Mouse (Mus musculus): Measurements from ENCODE around the gene Trpt1. TPM values are rescaled to one million over a fixed set of nuclear protein-coding genes. Genes with fewer than 3 reads are reported as not detected.

Trpt1 gene
- polyA plus RNA-seq, 1 experiment from 2014 or later = 9.5 TPM

- H3K36me3 ChIP-seq (ENCODE audit: control insufficient read depth, insufficient read depth, low read length) = peaks cover 33% of the 10 kb centered on the region
- H3K4me1 ChIP-seq (ENCODE audit: control insufficient read depth, insufficient read depth, low read length) = peaks cover 39% of the 10 kb centered on the region
- no peak overlapping the region for H3K4me3 ChIP-seq (ENCODE audit: low read length)
- 0 out of 2 replicates have a peak overlapping the region, but pooled peaks have one; percentile 11 for H3K9ac ChIP-seq (ENCODE audit: low read depth, low read length)
- no peak overlapping the region for H3K4me2 ChIP-seq (ENCODE audit: low read depth, low read length)
- WGBS = 45% methylated on average over 9 of the region's 9 CpGs
- no peaks in the 10 kb centered on the region for H3K27me3 ChIP-seq (replicated peaks; ENCODE audit: control insufficient read depth, insufficient read depth, low read length)
- no peaks in the 10 kb centered on the region for H3K9me3 ChIP-seq (ENCODE audit: control insufficient read depth, low read length)
- peak overlapping the region; percentile 27; the same call in 1 of the 2 replicates for H3K27ac ChIP-seq (ENCODE audit: low read length)
- no peak for ATAC-seq
Measured at GRCm38 (mm10) chr19:6954046-6954445, 41.9 kb upstream of the Trpt1 start.

- H3K36me3 ChIP-seq (ENCODE audit: control insufficient read depth, insufficient read depth, low read length) = peaks cover 46% of the 10 kb centered on the region
- ATAC-seq = no peak
Measured at GRCm38 (mm10) chr19:6955424-6955823, 40.5 kb upstream of the Trpt1 start.

GRCm38 (mm10) chr19:6956461-6956860 lies 39.5 kb upstream of the Trpt1 start:
- no peak overlapping the region for H3K4me2 ChIP-seq (ENCODE audit: low read depth, low read length)
- WGBS = 87% methylated on average over 10 of the region's 10 CpGs
- 0 out of 2 replicates have a peak overlapping the region, but pooled peaks have one; percentile 11 for H3K9ac ChIP-seq (ENCODE audit: low read depth, low read length)
- no peaks in the 10 kb centered on the region for H3K9me3 ChIP-seq (ENCODE audit: control insufficient read depth, low read length)
- no peaks in the 10 kb centered on the region for H3K27me3 ChIP-seq (replicated peaks; ENCODE audit: control insufficient read depth, insufficient read depth, low read length)
- peaks cover 51% of the 10 kb centered on the region for H3K36me3 ChIP-seq (ENCODE audit: control insufficient read depth, insufficient read depth, low read length)
- peaks cover 28% of the 10 kb centered on the region for H3K4me1 ChIP-seq (ENCODE audit: control insufficient read depth, insufficient read depth, low read length)
- H3K4me3 ChIP-seq (ENCODE audit: low read length) = no peak overlapping the region
- no peak overlapping the region; the same call in 1 of the 2 replicates for H3K27ac ChIP-seq (ENCODE audit: low read length)
- no peak for ATAC-seq

More at GRCm38 (mm10) chr19:6955424-6955823, 40.5 kb upstream of the Trpt1 start:
- H3K9me3 ChIP-seq (ENCODE audit: control insufficient read depth, low read length) = no peaks in the 10 kb centered on the region
- no peaks in the 10 kb centered on the region for H3K27me3 ChIP-seq (replicated peaks; ENCODE audit: control insufficient read depth, insufficient read depth, low read length)
- H3K4me2 ChIP-seq (ENCODE audit: low read depth, low read length) = no peak overlapping the region
- 78% methylated on average over 7 of the region's 7 CpGs for WGBS
- peaks cover 28% of the 10 kb centered on the region for H3K4me1 ChIP-seq (ENCODE audit: control insufficient read depth, insufficient read depth, low read length)
- H3K9ac ChIP-seq (ENCODE audit: low read depth, low read length) = no peak overlapping the region
- peak overlapping the region; percentile 48; the same call in 1 of the 2 replicates for H3K27ac ChIP-seq (ENCODE audit: low read length)
- H3K4me3 ChIP-seq (ENCODE audit: low read length) = no peak overlapping the region

- Histone ChIP-seq H3K9ac (ENCODE audit: low read depth, low read length) (peak overlapping the region; percentile 94), H3K36me3 (ENCODE audit: control insufficient read depth, insufficient read depth, low read length) (peaks cover 21% of the 10 kb centered on the region), H3K4me2 (ENCODE audit: low read depth, low read length) (peak overlapping the region; percentile 80), H3K9me3 (ENCODE audit: control insufficient read depth, low read length) (no peaks in the 10 kb centered on the region), H3K27me3 (replicated peaks; ENCODE audit: control insufficient read depth, insufficient read depth, low read length) (no peaks in the 10 kb centered on the region), H3K27ac (ENCODE audit: low read length) (peak overlapping the region; percentile 96), H3K4me3 (ENCODE audit: low read length) (peak overlapping the region; percentile 83), H3K4me1 (ENCODE audit: control insufficient read depth, insufficient read depth, low read length) (peaks cover 52% of the 10 kb centered on the region)
- WGBS = 7% methylated on average over 15 of the region's 15 CpGs
- ATAC-seq = peak; percentile 91
Measured at GRCm38 (mm10) chr19:6968491-6969271, 27.2 kb upstream of the Trpt1 start.

GRCm38 (mm10) chr19:6969291-6969664 lies 26.7 kb upstream of the Trpt1 start:
- Histone ChIP-seq H3K4me3 (ENCODE audit: low read length) (peak overlapping the region; percentile 83), H3K9me3 (ENCODE audit: control insufficient read depth, low read length) (no peaks in the 10 kb centered on the region), H3K4me1 (ENCODE audit: control insufficient read depth, insufficient read depth, low read length) (peaks cover 52% of the 10 kb centered on the region), H3K4me2 (ENCODE audit: low read depth, low read length) (peak overlapping the region; percentile 80), H3K9ac (ENCODE audit: low read depth, low read length) (peak overlapping the region; percentile 94), H3K27ac (ENCODE audit: low read length) (peak overlapping the region; percentile 96), H3K27me3 (replicated peaks; ENCODE audit: control insufficient read depth, insufficient read depth, low read length) (no peaks in the 10 kb centered on the region), H3K36me3 (ENCODE audit: control insufficient read depth, insufficient read depth, low read length) (peaks cover 18% of the 10 kb centered on the region)
- ATAC-seq = peak; percentile 2
- WGBS = under 1% methylated on average over 20 of the region's 20 CpGs

- Histone ChIP-seq H3K4me1 (ENCODE audit: control insufficient read depth, insufficient read depth, low read length) (peaks cover 51% of the 10 kb centered on the region), H3K27me3 (replicated peaks; ENCODE audit: control insufficient read depth, insufficient read depth, low read length) (no peaks in the 10 kb centered on the region), H3K4me2 (ENCODE audit: low read depth, low read length) (peak overlapping the region; percentile 80), H3K36me3 (ENCODE audit: control insufficient read depth, insufficient read depth, low read length) (peaks cover 16% of the 10 kb centered on the region), H3K9me3 (ENCODE audit: control insufficient read depth, low read length) (no peaks in the 10 kb centered on the region), H3K27ac (ENCODE audit: low read length) (peak overlapping the region; percentile 96), H3K4me3 (ENCODE audit: low read length) (peak overlapping the region; percentile 83), H3K9ac (ENCODE audit: low read depth, low read length) (peak overlapping the region; percentile 94)
- ATAC-seq = peak; percentile 57
- WGBS = under 1% methylated on average over 55 of the region's 55 CpGs
Measured at GRCm38 (mm10) chr19:6969665-6970381, 26.1 kb upstream of the Trpt1 start.

- H3K4me1 ChIP-seq (ENCODE audit: control insufficient read depth, insufficient read depth, low read length) = peaks cover 48% of the 10 kb centered on the region
- no peaks in the 10 kb centered on the region for H3K27me3 ChIP-seq (replicated peaks; ENCODE audit: control insufficient read depth, insufficient read depth, low read length)
- peaks cover 13% of the 10 kb centered on the region for H3K36me3 ChIP-seq (ENCODE audit: control insufficient read depth, insufficient read depth, low read length)
- H3K4me3 ChIP-seq (ENCODE audit: low read length) = peak overlapping the region; percentile 83
- WGBS = 32% methylated on average over 11 of the region's 11 CpGs
- no peaks in the 10 kb centered on the region for H3K9me3 ChIP-seq (ENCODE audit: control insufficient read depth, low read length)
- H3K27ac ChIP-seq (ENCODE audit: low read length) = peak overlapping the region; percentile 96
- ATAC-seq = no peak
- peak overlapping the region; percentile 80 for H3K4me2 ChIP-seq (ENCODE audit: low read depth, low read length)
- peak overlapping the region; percentile 94 for H3K9ac ChIP-seq (ENCODE audit: low read depth, low read length)
Measured at GRCm38 (mm10) chr19:6970460-6971085, 25.4 kb upstream of the Trpt1 start.

- Histone ChIP-seq H3K27ac (ENCODE audit: low read length) (peak overlapping the region; percentile 96), H3K4me1 (ENCODE audit: control insufficient read depth, insufficient read depth, low read length) (peaks cover 48% of the 10 kb centered on the region), H3K9ac (ENCODE audit: low read depth, low read length) (peak overlapping the region; percentile 27), H3K4me2 (ENCODE audit: low read depth, low read length) (no peak overlapping the region), H3K36me3 (ENCODE audit: control insufficient read depth, insufficient read depth, low read length) (0 out of 2 replicates have a peak, but pooled peaks cover 3% of the 10 kb centered on the region), H3K4me3 (ENCODE audit: low read length) (no peak overlapping the region), H3K9me3 (ENCODE audit: control insufficient read depth, low read length) (no peaks in the 10 kb centered on the region), H3K27me3 (replicated peaks; ENCODE audit: control insufficient read depth, insufficient read depth, low read length) (no peaks in the 10 kb centered on the region)
- WGBS = 27% methylated on average over 6 of the region's 6 CpGs
- no peak for ATAC-seq
Measured at GRCm38 (mm10) chr19:6971644-6972043, 24.3 kb upstream of the Trpt1 start.
